Mouse (Mus musculus) cerebral cortex, adult 2 months (tissue): ENCODE measurements around the gene Pfkm.

Experiments used
- WGBS: fragments of 180-500 bp; shearing (Covaris S2); methylation state at CpG from one replicate; pipeline ENCODE4 v1.1.7; 2018; 5-methylcytosine and 5-hydroxymethylcytosine counted together

The Pfkm gene

DNA sequence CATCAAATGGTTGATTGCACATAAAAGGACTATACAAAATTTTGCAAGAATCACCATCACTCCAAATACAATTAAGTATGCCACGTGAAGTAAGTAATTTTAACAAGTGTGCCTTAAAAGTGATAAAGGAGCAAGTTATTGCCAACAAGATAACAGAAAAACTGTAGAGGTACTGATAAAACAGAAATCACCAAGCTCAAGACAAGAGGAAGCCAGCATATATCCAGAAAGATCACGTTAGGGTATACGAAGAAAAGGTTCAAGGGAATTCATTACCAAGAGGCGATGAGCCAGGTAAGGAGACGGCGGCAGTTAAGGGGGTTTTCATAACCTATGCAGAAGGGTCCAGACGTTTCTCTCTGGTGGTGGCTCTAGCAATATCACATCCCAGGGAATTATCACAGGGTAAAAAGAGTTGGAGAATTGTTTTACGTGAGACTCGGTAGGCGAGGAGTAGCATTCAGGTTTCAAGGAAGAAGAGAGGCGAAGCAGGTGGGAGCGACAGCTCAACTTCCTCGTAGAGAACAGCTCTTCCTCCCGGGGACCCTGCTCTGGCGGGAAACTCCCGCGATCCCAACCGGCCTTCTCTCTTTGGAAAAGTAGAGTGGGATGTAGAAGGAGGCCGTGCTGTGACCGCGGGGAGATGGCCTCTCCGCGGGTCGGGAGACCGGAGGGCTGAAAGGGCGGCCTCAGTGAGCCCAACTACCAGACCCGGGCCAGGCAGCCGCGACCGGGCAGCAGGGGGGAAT, at the start of gene Pfkm:
Gene Pfkm, plus strand, starts transcription at position 218 of the 749 bp plus-strand sequence.
- under 1% methylated on average over 30 of the region's 30 CpGs for WGBS

DNA sequence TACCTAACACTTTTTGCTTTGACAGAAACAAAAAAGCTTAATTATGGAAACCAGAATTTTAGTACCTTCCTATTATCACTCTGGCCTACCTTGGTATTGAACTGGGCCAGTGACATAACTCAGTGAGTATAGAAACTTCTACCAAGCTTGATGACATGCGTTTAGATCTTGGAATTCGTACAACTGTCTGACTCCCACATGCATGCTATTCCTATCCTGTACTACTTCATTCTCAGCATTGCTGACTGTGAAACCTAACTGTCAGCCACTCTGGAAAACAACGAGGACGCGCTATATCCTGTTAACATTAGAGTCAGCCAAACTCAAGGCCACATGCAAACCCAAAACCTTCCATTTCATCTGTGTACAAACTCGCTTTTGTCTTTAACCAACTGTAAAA, 48.4 kb upstream of the Pfkm start:
- WGBS = 59% methylated on average over 6 of the region's 6 CpGs

- WGBS = 88% methylated on average over 5 of the region's 5 CpGs
Observed at GRCm38 (mm10) chr15:98044387-98044786, 48.0 kb upstream of the Pfkm start.

DNA sequence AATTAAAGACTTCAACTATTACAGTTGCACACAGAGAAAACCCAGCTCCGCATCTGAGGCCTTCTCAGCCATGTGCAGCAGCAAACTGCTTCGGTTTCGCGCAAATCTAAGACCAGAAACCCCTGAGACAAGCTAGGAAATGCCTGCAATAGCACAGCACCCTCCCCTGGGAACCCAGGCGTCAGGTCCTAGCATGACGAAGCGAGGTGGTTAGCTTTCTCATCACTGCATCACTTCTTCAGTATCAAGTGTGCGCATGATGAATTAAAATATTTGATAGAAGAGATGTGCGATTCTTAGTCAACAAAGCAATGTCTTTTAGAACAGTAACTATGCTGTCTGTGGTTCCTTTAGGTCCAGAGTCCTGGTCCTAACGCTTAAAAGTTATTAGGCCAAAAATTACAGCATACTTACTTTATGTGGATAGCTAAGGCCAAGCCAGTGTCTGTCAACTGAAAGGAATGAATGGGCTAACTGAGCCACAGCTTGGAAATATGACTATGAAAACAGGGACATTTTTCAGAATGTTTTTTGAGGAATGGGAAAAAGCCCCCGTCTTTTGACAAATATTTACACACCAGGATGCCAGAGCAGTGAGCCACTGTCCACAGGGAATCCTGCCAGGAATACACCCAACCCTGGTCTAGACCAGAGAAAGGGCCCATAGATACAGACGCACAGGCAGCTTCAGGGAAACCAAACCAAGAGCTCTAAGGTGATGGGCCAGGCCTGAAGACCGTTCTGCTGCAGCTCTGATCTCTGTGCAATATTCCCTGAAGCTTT, 43.3 kb upstream of the Pfkm start:
- WGBS = 93% methylated on average over 13 of the region's 13 CpGs

DNA sequence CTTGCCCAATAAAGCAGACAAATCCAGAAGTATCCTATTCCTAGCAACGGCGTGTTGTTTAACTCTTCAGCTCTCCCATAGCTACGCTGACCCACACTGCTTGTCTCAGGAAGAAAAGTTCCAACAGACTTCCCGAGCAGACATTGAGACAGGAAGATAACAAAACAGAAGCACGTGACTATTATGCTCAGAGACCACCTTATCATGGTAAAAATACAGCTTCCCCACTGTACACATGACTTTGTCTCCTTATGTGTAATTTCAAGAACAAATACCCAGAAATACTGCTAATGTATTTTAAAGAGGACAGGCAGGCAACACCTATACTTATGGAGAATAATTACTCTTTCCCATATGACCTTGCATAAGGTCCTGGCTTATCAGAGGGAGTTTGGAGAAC, 40.7 kb upstream of the Pfkm start:
- 82% methylated on average over 5 of the region's 5 CpGs for WGBS

DNA sequence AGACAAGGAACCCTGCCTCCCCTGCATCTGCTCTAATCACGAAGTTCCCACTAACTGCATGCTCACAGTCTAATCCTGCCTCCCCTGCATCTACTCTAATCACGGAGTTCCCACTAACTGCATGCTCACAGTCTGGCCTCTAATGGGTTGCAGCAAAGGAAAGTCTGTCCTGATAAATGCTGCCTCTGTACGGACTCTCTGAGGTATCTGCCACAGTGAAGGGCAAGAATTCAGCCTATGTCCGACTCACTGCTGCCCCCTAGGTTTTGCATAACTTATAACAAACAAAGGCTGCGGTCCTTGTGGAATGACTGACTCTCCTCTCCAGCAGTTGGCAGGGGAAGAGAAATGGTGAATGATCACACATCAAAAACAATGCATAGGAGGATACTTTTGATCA, 37.1 kb upstream of the Pfkm start:
- WGBS = 32% methylated on average over 5 of the region's 5 CpGs

- WGBS = 86% methylated on average over 5 of the region's 5 CpGs
Observed at GRCm38 (mm10) chr15:98065881-98066280, 26.5 kb upstream of the Pfkm start.

DNA sequence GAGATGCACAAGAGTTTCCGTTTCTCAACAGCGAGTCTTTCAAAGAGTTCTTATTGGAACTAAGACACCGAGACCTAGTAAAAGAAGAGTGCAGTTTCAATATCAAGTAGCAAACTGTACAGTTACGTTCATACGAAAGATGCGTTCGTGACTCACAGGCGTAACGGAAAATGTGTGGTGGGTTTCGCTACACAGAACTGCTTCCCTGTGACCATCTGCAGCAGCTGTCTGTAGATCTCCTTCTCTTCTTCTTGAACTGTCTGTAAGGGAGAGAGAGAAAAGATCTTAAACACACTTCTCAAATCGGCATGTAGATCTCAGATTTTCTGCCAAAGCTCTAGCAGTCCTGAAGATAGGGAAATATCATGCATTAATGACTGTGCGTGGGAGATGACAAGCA, 25.8 kb upstream of the Pfkm start:
- WGBS = 92% methylated on average over 12 of the region's 12 CpGs

- 63% methylated on average over 3 of the region's 3 CpGs for WGBS
Observed at GRCm38 (mm10) chr15:98067492-98067891, 24.9 kb upstream of the Pfkm start.

GRCm38 (mm10) chr15:98068506-98068905, 23.9 kb upstream of the Pfkm start:
- WGBS = 95% methylated on average over 9 of the region's 9 CpGs

- 90% methylated on average over 8 of the region's 8 CpGs for WGBS
Observed at GRCm38 (mm10) chr15:98069566-98070245, 22.7 kb upstream of the Pfkm start.

DNA sequence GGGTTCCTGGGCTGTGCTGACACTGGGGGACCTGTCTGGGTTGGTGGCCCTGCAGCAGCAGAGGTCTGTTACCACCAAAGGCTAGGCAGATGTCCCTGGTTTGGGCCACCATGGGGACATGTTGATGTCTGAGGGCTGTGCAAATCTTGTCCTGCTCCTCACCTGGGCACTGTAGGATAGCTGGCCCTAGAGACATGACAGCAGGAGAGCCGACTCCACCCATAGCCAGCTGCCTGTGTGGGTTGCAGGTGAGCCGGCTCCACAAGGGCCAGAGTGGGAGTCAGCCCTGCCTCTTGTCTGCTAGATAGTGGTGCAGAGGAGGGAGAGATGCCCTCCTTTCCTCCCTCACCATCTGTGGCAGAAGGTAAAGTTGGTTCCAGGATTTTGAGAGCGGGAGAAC, 22.0 kb upstream of the Pfkm start:
- 51% methylated on average over 3 of the region's 3 CpGs for WGBS

DNA sequence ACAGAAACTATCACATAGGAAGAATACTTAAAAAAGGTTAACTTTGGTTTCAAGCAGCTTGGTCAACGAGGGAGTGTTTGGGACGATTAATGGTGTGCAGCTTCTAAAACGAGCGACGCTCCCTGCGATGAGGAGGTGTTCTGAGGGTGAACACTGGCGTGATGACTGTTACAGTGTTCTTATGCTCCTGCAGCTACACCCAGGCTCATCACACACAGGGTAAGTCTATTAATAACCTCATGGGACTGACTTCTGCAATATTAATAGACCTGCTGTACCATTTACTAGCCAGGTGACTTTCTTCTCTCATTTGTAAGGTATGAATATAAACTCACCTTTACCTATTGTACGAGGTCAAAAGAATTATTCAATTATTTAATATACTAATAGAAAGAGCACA, 17.9 kb upstream of the Pfkm start:
- WGBS = 82% methylated on average over 8 of the region's 8 CpGs

DNA sequence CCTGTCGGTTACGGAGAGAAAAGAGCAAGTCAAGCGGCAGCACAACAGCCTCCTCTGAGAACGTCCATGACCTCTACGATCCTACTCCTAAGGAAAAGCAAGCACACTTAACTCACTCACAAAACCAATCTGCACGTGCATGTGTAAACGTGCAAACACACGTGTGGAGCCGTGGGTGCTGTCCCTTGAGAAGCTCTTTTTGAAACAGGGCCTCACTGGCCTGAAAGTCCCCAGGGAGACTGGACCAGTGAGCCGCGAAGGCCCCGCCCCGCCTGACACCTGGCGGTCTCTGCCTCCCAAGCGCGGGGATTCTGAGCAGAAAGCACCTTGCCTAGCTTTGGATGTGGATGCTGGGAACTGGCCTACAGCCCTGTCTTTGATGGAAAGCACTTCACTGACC, 17.4 kb upstream of the Pfkm start:
- WGBS = 87% methylated on average over 16 of the region's 16 CpGs

DNA sequence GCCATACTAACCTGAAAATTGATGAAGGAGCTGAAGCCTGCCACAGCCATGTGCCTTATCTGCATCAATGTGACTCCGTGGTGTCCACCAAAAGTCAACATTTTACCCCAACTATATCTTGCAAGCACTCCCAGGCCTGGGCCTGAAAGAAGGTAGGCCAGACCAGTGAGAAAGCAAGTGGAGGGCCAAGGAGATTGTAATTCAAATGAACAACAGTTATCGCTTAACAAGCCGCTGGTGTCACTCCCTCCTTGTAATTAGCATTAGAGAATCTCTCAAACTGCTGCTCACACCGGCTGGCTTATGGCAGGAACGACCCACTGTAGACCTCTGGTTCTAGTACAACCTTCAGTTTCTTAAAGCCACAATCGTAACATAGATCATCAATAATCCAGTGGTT, 15.5 kb upstream of the Pfkm start:
- 91% methylated on average over 6 of the region's 6 CpGs for WGBS

- 71% methylated on average over 1 of the region's 1 CpGs for WGBS
Observed at GRCm38 (mm10) chr15:98088889-98089288, 3.5 kb upstream of the Pfkm start.

- 72% methylated on average over 9 of the region's 9 CpGs for WGBS
Observed at GRCm38 (mm10) chr15:98089421-98090183, 2.8 kb upstream of the Pfkm start.

GRCm38 (mm10) chr15:98091841-98092240, 548 bp upstream of the Pfkm start:
- 32% methylated on average over 4 of the region's 4 CpGs for WGBS

GRCm38 (mm10) chr15:98093121-98094011, 977 bp downstream of the Pfkm start, which contains the start of gene Senp1:
Gene Senp1 (minus strand): TSS chr15:98093744.
- WGBS = under 1% methylated on average over 58 of the region's 58 CpGs

GRCm38 (mm10) chr15:98094905-98095304, 2.5 kb downstream of the Pfkm start:
- WGBS = 89% methylated on average over 12 of the region's 12 CpGs

GRCm38 (mm10) chr15:98096957-98097356, 4.6 kb downstream of the Pfkm start:
- 53% methylated on average over 3 of the region's 3 CpGs for WGBS
